Mouse (Mus musculus): ENCODE data around the gene Rapgef1. TPM values are rescaled to one million over a fixed set of nuclear protein-coding genes. Genes with fewer than 3 reads are reported as not detected.

Gene Rapgef1
- total RNA-seq, 2 experiments from 2014 or later, result 8.4 to 22.6 TPM

DNA sequence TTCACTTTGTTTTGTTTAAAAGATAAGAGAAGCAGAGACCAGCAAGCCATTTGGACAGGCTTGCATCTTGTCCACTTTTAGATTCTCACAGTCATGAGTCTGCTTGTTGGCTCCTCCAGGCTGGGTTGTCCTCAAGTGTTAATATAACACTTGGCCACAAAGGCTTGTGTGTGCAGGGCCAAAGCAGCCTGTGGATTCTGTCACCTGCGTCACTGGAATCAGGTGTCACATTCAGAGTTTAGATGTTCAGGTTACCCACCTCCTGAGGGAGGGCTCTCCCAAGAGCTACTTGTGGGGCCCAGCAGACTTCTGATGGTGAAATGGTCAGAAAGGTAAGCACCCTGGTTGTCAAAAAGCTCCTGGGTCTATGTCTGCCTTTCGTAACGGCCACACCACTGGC, 103.6 kb downstream of the Rapgef1 start:
- no peak for ATAC-seq (replicated peaks; ENCODE audit: low FRiP score, poor library complexity, severe bottlenecking)

DNA sequence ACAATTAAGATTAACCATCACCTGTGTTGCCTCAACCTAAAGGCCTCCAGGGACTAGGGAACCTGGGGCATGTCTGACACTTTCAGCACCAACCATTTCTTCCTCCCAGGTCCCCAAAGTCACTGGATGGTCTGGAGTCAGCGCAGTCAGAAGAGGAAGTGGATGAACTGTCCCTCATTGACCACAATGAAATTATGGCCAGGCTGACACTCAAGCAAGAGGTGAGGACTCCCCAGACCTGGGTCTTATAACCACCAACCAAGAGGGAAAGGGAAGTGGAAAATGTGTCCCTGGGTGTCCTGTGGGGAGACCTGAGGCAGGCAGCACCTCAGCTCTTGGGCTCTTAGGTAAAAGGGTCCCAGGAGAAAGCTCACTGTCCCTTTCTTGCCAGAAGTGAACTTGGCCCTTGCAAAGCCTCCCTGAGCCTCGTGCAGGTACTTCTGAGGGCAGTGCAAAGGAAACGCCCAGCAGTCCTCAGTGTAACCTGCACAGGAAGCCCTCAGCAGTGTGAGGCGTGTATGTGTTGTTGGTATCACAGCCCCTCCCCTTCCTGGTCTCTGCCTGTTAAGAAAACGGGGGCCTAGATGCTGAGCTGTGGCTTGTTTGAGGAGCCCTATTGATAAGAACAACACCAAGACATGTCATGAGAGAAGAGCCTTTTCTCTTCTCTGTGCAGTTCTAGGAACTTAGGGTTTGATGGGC, 105.3 kb downstream of the Rapgef1 start:
- ATAC-seq (replicated peaks; ENCODE audit: low FRiP score, poor library complexity, severe bottlenecking), result no peak

DNA sequence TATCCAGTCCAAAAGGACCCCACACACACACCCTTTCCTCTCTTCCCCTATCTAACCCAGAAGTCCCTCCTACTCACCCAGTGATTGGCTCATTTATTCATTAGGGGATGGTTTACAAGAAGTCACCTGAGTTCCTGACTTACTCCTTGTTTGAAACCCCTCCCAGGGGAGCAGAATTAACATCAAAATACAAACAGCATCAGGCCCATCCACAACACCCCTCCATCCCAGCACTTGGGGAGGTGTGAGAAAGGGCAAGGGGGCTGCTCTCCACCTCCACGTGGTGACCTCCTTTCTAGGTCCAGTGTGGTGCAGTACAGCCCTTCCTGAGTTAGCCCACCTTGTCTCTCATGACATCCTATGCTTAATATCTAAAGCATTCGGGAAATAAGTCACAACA, 110.0 kb downstream of the Rapgef1 start:
- ATAC-seq (replicated peaks; ENCODE audit: low FRiP score, poor library complexity, severe bottlenecking), result no peak

DNA sequence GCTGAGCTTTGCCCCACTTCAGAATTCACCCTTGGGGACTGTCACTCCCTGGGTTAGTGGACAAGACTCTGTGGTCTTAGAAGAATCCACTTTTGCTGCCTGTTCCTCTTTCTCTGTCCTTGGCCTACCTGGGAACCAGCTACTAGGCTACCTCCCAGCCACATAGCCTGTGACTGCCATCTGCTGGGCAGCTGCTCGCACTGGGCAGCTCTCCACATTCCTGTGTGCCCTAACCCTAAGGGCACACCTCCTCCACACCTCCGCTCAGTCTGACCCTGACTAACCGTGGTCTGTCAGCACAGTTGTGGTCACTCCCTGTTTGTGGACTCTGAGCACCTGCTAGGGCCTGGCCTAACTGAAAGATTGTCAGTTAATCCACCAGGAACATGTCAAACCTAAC, 112.0 kb downstream of the Rapgef1 start:
- no peak for ATAC-seq (replicated peaks; ENCODE audit: low FRiP score, poor library complexity, severe bottlenecking)

DNA sequence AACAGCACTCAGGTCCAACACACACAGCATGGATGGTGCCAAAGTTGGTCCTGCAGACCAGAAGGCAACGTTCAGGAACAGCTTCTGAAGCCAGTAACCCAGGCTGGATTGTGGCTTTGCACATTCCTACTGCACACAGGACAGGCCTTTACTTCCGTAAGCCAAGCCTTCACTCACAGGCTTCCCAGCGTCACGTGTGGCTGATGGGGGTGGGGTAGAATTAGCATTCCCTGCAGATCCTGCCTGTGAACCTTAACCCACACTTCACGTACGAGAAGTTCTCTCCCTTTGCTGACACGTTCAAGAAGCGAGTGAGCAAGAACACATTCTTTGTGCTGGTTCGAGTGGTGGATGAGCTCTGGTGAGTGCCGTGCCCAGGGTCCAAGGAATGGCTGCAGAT, 113.0 kb downstream of the Rapgef1 start:
- ATAC-seq (replicated peaks; ENCODE audit: low FRiP score, poor library complexity, severe bottlenecking), result no peak

DNA sequence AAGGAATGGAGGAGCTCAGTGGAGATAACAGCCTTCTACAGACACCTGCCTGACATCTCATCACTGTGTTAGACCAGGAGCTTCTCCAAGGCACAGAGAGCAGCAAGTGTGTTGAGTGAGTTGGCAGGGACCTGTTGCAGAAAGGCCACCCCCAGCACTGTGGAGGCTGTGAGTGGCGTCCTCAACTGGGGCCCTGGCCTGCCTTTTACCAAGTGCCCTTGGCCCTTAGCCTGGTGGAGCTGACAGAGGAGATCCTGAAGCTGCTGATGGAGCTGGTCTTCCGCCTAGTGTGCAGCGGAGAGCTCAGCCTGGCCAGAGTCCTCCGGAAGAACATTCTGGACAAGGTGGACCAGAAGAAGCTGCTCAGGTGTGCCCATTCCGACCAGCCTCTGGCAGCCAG, 113.8 kb downstream of the Rapgef1 start:
- ATAC-seq (replicated peaks; ENCODE audit: low FRiP score, poor library complexity, severe bottlenecking), result no peak

DNA sequence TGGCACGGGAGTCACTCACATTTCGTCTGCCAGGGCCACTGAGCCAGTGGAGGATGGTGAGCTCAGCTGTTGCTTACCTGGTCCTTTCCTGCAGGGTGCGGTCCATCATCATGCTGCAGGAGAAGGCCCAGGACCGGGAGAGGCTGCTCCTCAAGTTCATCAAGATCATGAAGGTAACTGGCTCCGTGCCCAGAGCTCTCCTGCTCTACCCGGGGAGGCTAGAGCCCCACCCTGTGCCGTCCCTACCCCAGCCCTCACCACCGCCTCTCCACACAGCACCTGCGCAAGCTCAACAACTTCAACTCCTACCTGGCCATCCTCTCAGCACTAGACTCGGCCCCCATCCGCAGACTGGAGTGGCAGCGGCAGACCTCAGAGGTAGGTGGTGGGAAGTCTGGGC, 116.2 kb downstream of the Rapgef1 start:
- ATAC-seq (replicated peaks; ENCODE audit: low FRiP score, poor library complexity, severe bottlenecking), result no peak

DNA sequence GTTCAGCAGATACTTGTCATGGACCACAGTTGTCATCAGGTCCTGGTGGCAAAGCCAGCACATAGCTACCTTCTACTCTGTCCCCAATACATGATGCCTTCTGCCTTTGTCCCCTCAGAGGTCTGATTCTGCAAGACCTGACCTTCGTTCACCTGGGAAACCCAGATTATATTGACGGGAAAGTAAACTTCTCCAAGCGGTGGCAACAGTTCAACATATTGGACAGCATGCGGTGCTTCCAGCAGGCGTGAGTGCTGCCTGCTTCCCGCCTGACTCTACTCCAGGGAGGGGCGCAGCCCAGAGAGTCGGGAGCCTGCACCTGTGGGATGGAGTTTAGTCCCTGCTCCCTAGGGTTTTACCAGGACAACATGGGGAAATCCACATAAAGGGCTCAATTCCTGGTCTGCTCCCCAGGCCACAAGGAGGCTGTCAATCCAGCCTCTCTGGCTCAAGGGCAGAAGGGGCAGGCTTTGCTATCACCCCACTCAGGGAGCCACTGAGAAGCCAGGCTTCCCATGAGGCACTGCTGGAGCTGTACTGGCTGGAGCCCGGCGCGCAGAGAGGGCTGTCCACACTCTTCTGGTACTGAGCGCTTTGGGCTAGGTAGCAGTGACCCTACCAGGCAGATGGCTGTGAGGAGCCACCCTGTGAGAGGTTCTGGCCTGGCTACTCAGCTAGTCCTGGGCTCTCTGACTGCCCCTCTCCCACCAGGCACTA, 117.8 kb downstream of the Rapgef1 start:
- no peak for ATAC-seq (replicated peaks; ENCODE audit: low FRiP score, poor library complexity, severe bottlenecking)

DNA sequence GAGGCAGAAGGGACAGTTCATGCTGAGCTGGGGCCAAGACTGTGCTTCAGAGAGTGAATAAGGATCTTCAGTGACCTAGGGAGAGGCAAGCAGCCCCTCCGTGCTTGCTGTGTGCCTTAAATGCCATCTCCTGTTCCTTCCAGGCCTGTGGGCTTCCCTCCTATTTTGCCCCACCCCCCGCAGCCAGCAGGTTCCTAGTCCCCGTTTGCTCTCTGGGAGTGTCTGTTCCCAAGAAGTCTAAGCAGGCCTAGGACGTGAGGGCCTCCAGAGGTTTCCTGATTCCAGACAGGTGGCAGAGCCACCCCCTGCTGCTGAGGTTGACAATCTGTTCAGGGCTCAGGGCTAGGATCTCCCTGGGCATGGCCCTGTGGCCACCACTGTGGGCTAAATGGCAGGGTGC, 119.3 kb downstream of the Rapgef1 start:
- ATAC-seq (replicated peaks; ENCODE audit: low FRiP score, poor library complexity, severe bottlenecking), result no peak

DNA sequence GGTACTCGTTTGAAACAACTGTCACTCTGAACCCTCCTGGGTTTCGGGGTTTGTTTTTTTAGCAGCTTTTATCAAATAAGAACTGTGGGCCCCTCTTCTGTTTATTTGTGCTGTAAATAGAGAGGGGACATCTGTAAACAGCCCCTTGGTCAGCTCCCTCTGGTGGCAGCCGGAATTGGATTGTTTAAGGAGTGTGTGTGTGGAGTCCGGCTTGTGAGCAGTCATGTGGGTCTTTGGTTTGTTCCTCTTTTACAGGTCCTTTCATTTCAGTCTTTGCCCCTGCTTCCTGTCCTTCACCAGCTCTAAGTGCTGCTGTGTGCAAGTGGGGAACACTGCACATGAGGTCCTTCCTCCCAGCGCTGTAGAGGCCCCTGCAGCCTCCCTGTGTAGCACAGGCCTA, 119.8 kb downstream of the Rapgef1 start:
- ATAC-seq (replicated peaks; ENCODE audit: low FRiP score, poor library complexity, severe bottlenecking), result no peak

DNA sequence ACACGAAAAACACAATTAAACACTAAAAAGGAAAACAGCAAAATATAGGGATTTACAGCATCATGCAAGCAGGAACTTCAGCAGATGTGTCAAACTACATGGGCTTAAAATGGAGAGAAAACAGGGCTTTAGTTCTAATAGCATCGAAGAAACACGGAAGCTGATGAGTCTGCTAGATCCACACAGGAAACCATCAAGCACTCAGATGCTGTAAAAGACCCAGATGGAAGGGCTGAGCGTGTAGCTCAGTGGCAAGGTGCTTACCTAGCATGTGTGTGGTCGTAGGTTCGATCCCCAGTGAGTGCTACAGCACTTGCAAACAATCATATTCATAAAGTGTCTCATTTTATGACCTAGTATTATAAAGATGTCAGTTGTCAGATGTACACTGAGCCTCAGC, 121.7 kb downstream of the Rapgef1 start:
- no peak for ATAC-seq (replicated peaks; ENCODE audit: low FRiP score, poor library complexity, severe bottlenecking)

DNA sequence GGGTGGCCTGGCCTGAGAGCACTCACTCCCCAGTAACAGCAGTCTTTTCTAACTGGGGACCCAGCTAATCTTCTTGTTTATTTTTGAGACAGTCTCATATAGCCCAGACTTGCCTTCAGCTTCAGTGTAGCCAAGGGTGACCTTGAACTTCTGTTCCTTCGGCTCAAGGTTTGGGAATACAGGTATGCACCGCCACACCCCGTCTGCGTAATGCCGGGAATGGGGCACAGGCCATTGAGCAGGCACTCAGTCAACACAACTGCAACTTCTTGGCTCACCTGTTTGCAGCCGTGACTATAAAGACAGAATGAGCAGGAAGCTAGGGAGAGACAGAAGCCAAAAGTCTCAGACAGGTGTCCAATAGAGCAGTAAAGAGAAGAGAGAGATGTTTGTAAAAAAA, 124.7 kb downstream of the Rapgef1 start:
- no peak for ATAC-seq (replicated peaks; ENCODE audit: low FRiP score, poor library complexity, severe bottlenecking)

DNA sequence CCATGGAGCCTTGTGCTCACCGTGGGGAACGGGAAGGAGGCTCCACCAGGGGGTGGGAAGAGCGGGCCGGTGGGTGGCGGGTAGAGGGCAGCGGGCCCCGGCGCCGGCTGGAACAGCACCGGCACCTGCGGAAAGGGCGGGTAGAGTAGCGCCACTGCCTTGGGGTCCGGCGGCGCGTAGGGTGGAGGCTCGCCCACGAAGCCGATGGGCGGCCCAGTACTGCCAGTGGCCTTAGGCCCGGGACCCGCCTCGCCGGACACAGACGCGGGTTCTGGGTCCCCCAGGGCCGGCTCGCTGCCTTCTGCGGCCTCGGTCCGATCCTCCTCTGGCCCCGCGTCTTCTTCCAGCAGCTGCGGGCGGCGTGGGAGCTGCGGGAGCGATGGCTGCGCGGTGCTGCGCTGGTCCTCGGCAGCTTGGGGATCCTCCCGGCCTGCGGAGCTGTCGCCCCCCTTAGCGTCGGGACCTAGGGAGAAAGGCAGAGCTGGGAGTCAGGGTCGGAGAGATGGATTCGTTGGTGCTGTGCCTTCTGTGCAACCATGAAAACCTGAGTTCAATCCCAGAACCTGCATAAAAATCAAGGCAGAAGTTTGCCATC, 127.8 kb downstream of the Rapgef1 start:
- ATAC-seq (replicated peaks; ENCODE audit: low FRiP score, poor library complexity, severe bottlenecking), result no peak

DNA sequence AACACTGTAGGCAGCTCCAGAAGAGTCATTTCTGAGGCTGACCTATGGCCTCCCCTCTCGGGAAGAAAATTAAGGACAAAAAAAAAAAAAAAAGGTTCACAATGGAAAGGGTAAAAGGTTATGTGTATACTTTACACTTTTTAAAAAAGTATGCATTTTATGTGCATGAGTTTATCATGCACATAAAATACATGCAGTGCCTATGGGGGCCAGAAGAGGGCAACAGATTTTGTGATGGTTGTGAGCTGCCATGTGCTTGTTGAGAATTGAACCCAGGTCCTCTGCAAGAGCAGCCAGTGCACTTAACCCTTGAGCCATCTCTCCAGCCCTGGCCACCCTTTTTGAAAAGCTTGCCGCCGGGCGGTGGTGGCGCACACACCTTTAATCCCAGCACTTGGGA, 128.3 kb downstream of the Rapgef1 start:
- ATAC-seq (replicated peaks; ENCODE audit: low FRiP score, poor library complexity, severe bottlenecking), result no peak

DNA sequence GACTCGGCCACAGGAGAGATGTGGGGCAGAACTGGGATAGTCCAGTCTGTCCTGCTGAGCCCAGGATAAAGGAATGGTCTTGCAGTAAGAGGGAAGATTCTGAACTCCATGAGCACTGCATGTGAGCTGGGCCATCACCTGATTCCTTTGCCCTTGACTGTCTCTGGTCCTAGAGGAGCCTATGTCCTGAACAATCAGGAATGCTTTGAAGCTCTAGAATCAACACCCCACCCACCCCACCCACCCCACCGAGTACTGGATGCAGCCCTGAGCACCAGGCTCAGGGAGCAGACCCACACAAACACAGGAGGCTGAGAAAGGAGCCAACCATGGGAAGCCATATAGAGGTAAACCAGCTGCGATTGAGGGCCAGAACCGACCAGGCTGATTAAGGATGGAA, 129.0 kb downstream of the Rapgef1 start:
- ATAC-seq (replicated peaks; ENCODE audit: low FRiP score, poor library complexity, severe bottlenecking), result no peak

DNA sequence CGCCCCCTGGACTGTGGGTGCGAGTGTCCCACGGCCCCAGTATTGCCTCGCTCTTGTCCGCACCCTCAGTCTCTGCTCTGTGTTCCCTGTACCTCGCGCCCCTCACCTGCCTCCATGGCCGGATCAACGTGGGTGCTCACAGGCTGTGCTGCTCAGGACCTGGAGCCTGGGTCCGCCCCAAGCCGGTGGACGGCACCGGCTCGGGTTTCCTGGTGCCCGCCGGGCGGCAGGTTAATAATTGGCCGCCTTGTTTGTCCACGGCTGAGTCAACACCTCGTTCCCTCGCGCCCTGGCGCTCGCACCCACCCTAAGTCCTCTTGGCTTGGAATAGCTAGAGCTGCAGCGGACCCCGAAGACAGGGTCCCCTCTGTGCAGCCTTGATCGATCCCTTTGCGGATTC, 132.0 kb downstream of the Rapgef1 start, which contains the start of gene Gm13420:
TSS of gene Gm13420 (minus strand) at position 189 of the 400 bp plus-strand sequence.
- peak; percentile 36; the same call in 1 of the 2 replicates for ATAC-seq (replicated peaks; ENCODE audit: low FRiP score, poor library complexity, severe bottlenecking)

DNA sequence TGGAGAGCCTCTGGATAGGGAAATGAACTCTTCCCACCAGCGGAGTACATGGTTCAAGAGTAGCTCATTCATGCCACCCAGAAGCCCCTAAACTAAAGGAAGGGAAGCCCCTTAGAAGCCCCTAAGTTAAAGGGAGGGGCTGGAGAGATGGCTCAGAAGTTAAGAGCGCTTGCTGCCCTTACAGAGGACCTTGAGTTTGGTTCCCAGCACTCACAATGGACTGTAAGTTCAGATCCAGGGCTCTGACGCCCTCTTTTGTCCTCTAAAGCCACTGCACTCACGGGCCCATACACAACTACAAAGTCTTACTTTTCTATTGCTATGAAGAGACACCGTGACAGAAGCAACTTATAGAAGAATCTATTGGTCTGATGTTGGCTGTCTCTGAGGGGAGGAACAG, 132.9 kb downstream of the Rapgef1 start:
- ATAC-seq (replicated peaks; ENCODE audit: low FRiP score, poor library complexity, severe bottlenecking), result no peak

DNA sequence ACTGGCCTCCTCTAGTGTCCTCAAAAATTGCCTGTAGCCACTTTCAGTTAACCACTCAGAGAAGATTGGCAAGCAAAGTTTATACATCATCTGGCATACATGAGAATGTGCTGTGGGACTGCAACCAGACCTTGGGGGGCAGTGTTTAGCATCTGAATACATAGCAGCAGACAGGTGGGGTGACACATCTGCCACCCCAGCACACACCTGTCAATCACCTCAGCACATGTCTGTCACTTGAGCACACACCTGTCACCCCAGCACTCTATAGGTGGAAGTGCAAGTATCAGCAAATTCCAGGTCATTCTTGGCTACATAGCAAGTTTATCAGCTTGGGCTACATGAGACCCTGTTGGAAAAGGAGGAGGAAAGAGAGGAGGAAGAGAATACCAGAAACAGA, 136.2 kb downstream of the Rapgef1 start:
- no peak for ATAC-seq (replicated peaks; ENCODE audit: low FRiP score, poor library complexity, severe bottlenecking)

DNA sequence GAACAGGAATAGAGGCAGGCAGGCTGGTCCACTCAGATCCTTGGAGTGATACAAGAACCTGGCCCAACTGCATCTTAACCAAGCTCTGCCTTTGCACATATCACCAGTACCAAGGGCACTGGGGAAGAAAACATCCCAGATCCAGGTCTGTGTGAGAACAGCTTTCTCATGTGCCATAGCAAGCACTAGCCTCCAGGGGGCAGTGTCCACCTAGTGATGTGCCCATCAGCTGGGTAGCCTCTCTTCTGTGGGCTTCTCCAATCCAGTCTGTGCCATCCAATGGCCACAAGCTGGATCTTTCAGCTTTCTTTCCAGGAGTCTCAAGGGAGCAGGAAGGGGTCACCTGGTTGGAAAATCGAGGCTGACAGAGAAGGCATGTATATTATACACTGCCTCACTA, 145.3 kb downstream of the Rapgef1 start:
- ATAC-seq (replicated peaks; ENCODE audit: low FRiP score, poor library complexity, severe bottlenecking), result peak; percentile 81

DNA sequence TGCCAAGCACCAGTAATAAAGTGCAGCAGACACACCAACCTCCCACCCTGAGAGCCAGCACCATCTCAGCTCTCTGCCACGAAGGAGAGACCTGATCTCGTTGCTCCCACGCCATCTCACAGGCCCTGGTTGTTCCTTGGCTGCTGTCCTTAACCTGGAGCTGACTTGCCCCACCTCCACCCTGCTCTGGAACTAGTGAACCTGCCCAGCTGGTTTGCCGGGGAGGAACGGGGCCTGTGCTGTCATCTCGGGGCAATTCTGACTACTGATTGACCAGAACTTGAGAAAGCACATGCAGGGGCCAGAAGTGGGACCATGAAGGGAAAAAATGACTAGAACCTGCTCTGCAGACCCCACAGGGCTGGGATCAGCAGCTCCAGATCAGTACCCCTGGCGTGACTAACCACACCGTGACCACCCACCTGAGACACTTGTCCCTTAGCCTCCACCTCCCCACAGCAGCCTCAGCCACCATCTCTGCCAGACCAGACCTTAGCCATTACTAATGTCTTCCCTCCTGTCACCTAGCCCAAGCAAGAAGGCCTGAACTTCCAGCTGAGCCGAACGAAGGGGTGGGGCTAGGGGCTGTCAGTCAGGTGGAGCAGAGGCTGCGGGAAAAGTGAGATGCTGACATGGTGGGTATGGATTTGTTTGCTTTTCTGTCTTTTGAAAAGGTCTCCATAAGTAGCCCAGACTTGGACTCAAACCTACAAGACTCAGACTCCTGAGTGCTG, 148.6 kb downstream of the Rapgef1 start:
- no peak for ATAC-seq (replicated peaks; ENCODE audit: low FRiP score, poor library complexity, severe bottlenecking)

DNA sequence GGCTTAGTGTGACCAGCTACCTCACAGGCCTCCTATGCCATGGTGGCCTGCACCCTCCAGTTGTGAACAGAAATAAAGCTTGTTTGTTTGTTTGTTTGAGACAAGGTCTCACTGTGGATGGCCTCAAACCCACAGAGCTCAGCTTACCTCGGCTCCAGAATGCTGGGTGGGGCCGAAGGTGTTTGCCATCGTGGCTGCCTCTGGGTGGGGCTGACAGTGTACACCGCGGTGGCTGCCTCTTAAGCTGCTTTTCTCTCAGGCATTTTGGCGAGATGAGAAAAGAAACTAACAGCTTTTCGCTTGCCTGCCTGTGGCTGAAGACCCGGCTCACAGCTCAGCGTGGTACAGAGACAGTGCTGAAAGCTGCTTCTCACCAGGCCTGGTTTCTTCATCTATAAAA, 149.4 kb downstream of the Rapgef1 start:
- ATAC-seq (replicated peaks; ENCODE audit: low FRiP score, poor library complexity, severe bottlenecking), result no peak

Data from erythroid progenitor cell, adult 5-6 weeks (primary cell).